Mouse (Mus musculus) adrenal gland, postnatal 4 days (tissue): ENCODE measurements around the gene Pex5. TPM values are rescaled to one million over a fixed set of nuclear protein-coding genes. Genes with fewer than 3 reads are reported as not detected.

Source experiments
- DNase-seq, 2 experiments: peaks; one replicate each; pipeline ENCODE4 v3.0.0; 2021 to 2022; ENCODE audit warnings: low spot score in 2 of 2, mixed read lengths in 2 of 2
- total RNA-seq, 2 experiments: library from RNA; stranded (reverse); gene quantifications; 2 replicates each; pipeline ENCODE4 v1.2.3; 2021

Gene Pex5
- total RNA-seq, 2 experiments from 2014 or later, result 82.1 to 88.3 TPM

DNA sequence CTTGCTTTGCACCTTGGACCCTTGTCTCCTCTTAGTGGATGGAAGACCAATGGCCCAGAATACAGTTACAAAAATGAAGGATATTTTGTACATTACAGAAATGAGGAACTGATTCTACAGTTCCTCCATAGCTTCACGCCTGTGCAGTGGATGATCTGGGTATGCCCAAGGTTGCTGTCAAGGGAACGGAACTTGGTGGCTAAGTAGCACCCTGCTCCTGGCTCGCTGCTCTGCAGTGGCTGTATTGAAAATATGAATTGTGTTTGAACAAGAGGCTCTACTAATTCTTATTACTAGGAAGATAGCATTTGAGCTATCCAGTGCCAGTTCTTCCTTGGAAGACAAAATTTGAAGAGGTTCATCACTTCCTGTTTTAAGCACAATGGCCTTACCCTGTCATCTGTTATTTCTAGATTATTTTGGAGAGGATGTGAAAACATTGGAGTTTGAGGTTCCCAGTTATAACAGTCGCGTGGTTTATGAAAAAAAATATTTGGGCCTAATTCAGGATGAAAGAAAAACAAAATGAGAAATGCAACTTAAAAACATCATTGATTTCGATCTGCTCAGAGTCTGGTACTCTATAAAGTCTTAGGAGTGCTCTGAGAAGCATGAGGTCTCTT lies 41.2 kb downstream of the Pex5 start:
- no peak for DNase-seq

- no peak for DNase-seq
Measured at GRCm38 (mm10) chr6:124364328-124364727, 50.5 kb downstream of the Pex5 start.

DNA sequence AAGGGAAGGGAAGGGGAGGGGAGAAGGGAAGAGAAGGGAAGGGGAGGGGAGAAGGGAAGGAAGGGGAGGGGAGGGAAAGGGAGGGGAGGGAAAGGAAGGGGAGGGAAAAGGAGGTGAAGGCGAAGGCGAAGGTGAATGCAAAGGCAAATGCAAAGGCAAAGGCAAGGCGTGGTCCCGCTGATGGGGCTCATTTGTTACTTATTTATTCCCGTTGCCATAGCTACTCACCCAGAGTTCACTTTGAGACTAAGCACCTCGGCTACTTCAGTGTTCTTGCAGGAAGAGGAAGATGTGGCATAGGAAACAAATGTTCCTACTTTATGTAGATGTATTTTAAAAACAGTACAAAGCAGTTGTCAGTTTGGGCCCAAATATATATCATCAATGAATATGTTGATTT lies 54.3 kb downstream of the Pex5 start:
- DNase-seq, result no peak

GRCm38 (mm10) chr6:124358953-124359352 lies 55.9 kb downstream of the Pex5 start:
- DNase-seq, result no peak

- DNase-seq, result no peak
Measured at GRCm38 (mm10) chr6:124353246-124353645, 61.6 kb downstream of the Pex5 start.

Other genes starting within 250 kb of the Pex5 start
- not detected for gene Vmn2r27, start 183.2 kb downstream of the Pex5 start, total RNA-seq
- gene Cd163, start 110.4 kb downstream of the Pex5 start, total RNA-seq, result 10 to 100 TPM; 19.5 to 20.2 TPM
- gene Clstn3, start 49.7 kb upstream of the Pex5 start, total RNA-seq, result 10 to 100 TPM; 33.9 to 35.3 TPM
- gene C1rl, start 78.0 kb upstream of the Pex5 start, total RNA-seq, result 10 to 100 TPM; 13.2 to 19.9 TPM
- gene C1ra, start 97.3 kb upstream of the Pex5 start, total RNA-seq, result 10 to 100 TPM; 36.8 to 48.1 TPM
- 10 to 100 TPM; 48.1 to 66.6 TPM for gene C1s1, start 127.3 kb upstream of the Pex5 start, total RNA-seq
- 1 to 10 TPM; 3.6 to 5.6 TPM for gene C1rb, start 155.2 kb upstream of the Pex5 start, total RNA-seq
- gene C1s2, start 221.0 kb upstream of the Pex5 start, total RNA-seq, result 1 to 10 TPM; 1.7 to 2.5 TPM
- 100 to 1,000 TPM in 1 of 2 experiments, 10 to 100 TPM in 1; 99.6 to 105 TPM for gene Lpcat3, start 248.0 kb upstream of the Pex5 start, total RNA-seq